Mouse (Mus musculus) CD8-positive naive resting alpha-beta T cell, adult 57 days (primary cell): ENCODE results near the gene Tgif2. TPM values are rescaled to one million over a fixed set of nuclear protein-coding genes. Genes with fewer than 3 reads are reported as not detected.

Source experiments
- total RNA-seq: library from RNA; stranded (reverse); gene quantifications from one replicate; pipeline ENCODE4 v1.2.4, GENCODE M21; 2023

The Tgif2 gene
- 39.1 TPM for total RNA-seq

GRCm38 (mm10) chr2:156839319-156840191 lies at the start of gene Tgif2:
Gene Tgif2 (plus strand): TSS chr2:156840007.

DNA sequence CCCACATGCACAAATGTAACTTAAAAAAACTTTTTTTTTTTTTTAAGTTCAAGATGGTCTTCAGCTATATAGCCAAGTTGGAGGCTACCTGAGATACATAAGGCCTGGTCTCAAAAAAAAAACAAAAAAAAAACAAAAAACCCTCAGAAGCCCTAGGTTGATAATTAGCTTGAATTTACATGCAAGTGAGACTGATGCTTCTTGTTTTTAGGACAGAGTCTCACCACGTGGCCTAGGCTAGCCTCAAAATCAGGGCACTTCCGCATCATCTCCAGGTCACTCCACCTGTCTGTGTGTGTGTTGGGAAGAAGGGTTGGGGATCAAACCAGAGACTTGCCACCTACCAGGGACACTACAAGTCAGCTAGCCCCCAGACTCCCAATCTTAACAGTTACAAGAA lies 18.0 kb downstream of the Tgif2 start, which contains the start of gene 4930518I15Rik:
Gene 4930518I15Rik, minus strand, starts transcription at position 112 of the 400 bp plus-strand sequence.

DNA sequence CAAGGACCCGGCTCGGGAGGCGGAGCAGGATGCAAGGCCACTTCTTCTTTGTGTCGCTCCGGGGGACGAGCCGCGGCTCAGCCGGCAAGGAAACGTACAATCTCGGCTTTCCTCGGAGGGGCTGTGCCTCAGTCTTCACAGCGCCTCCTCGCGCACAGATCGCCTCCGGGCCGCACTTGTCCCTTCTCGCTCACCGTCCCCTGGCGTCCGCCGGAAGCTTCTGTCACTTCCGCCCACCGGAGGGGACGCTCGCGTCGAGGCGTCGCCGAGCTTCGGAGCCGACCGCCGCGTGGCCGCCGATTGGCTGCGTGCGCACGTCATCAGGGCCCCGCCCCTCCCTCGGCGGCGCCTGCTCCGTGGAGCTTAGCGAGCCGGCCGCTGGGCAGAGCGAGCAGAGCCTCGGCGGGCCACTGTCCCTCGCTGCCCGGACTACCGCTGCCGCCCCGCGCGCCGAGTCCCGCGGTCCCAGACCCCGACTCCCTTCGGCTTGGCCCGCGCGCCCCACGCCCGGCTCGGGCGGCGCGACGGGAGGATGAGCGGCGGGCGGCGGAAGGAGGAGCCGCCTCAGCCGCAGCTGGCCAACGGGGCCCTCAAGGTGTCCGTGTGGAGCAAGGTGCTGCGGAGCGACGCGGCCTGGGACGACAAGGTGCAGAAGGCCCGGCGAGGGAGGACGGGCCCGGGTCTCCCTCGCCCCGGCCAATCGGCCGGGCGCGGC lies 23.1 kb downstream of the Tgif2 start, which contains the start of gene Rab5if:
Gene Rab5if, plus strand, starts transcription at position 357 of the 715 bp plus-strand sequence.

DNA sequence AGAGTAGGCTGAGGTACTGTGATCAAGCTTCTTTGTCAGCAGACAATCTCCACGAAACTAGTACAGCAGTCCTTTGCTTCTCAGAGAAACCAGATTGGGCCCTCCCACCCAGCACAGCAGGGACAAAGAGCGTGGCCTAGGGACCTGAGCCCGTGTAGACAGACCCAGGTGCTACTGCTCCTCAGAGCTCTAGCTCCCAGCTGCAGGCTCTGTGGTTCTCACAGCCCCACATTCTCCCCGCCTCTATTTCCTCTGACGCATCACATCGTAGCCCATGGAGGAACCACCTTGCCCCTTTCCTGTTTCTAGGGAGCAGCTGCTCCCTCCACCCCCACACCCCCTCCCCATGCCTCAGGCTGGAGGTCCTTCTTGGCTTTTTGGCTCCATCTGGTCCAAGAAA lies 47.2 kb downstream of the Tgif2 start, which contains the start of gene Sla2:
Gene Sla2, minus strand, starts transcription at position 176 of the 400 bp plus-strand sequence.

Other genes starting within 250 kb of the Tgif2 start
- gene Dlgap4, start 226.3 kb upstream of the Tgif2 start, total RNA-seq, result 96.7 TPM
- not detected for gene Myl9, start 64.6 kb upstream of the Tgif2 start, total RNA-seq
- 3.6 TPM for gene 4930518I15Rik, start 17.9 kb downstream of the Tgif2 start, total RNA-seq
- gene Rab5if, start 23.1 kb downstream of the Tgif2 start, total RNA-seq, result 52.5 TPM
- gene Sla2, start 47.2 kb downstream of the Tgif2 start, total RNA-seq, result 42.0 TPM
- 56.6 TPM for gene Ndrg3, start 152.0 kb downstream of the Tgif2 start, total RNA-seq
- 18.1 TPM for gene Dsn1, start 167.1 kb downstream of the Tgif2 start, total RNA-seq
- gene Soga1, start 239.2 kb downstream of the Tgif2 start, total RNA-seq, result 0.46 TPM
- not detected for gene Tldc2, start 247.0 kb downstream of the Tgif2 start, total RNA-seq